Mouse (Mus musculus): ENCODE measurements at regions not wholly inside any gene's neighbourhood (a gene's known extent, or its start where the extent isn't known, plus 50 kb on each side); places are given as distances from the start of the nearest gene placed in this dataset.

DNA sequence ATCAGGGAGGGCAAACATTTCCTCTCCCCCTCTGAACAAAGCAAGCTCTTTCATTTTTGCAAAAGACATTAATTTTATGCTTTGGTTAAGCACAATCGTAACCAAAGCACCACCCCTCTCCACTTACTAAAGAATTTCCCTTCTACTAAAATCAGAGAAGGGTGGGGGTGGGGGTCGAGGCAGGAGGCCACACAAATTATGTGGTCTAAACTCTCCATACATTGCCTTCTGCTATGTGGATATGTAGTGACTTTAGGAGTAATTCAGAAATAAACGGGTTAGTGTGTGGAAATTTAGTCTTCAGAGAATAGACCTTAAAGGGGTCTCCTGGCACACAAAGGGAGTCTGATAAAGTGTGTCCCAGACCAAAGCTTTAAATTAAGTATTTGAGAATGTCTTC lies 204.1 kb upstream of the Sfrp2 start:
- TF ChIP-seq POLR2A (IDR thresholded peaks at IDR 0.05; ENCODE audit: borderline replicate concordance, extremely low read depth, insufficient read depth, insufficient read length, poor library complexity, severe bottlenecking): no peak
- TF ChIP-seq CTCF (IDR thresholded peaks at IDR 0.05; ENCODE audit: borderline replicate concordance, extremely low read depth, insufficient read depth, insufficient read length): no peak
